ENCODE assay signal across 13 mouse cellular contexts in genomic region chr10:62948551-62948950, GRCm38 (mm10). TPM values are rescaled to one million over a fixed set of nuclear protein-coding genes. Genes with fewer than 3 reads are reported as not detected.
DNase-seq lines count a peak whose midpoint lies in the region; ATAC-seq and TF ChIP-seq lines count a peak whose summit lies in the region.
"Had no signal": no experiment of that assay in that cellular context is flagged by ENCODE, and none has a peak within 500 bp of the region (broad histone marks: within the 10 kb centered on the region; RNA-seq: fewer than 3 reads in every experiment).

No protein-coding gene starts in this region.

- TF ChIP-seq CTCF in bone marrow, adult 2 months (IDR thresholded peaks at IDR 0.05; ENCODE audit: control insufficient read depth, insufficient read depth, low read length) = no peak

- H3K27ac ChIP-seq in heart, embryonic 11.5 days (ENCODE audit: low read depth, low read length) = no peak overlapping the region
- H3K27ac ChIP-seq in bone marrow, adult 2 months (ENCODE audit: control insufficient read depth, insufficient read depth, low read depth, low read length, poor library complexity) = peak overlapping the region; percentile 71
- H3K27ac ChIP-seq in liver, embryonic 15.5 days (replicated peaks) = peak overlapping the region; percentile 64
- H3K27ac ChIP-seq: embryonic facial prominence, embryonic 12.5 days had no signal

- H3K4me1 ChIP-seq in heart, embryonic 11.5 days (ENCODE audit: control insufficient read depth, insufficient read depth, low read length) = peaks cover 4% of the 10 kb centered on the region; the same call in 1 of the 2 replicates
- peaks cover 5% of the 10 kb centered on the region; the same call in 1 of the 2 replicates for H3K4me1 ChIP-seq in bone marrow, adult 2 months (ENCODE audit: control insufficient read depth, insufficient read depth, low read length)
- peaks cover 44% of the 10 kb centered on the region for H3K4me1 ChIP-seq in liver, embryonic 15.5 days (replicated peaks)

- H3K27me3 ChIP-seq in heart, embryonic 11.5 days (ENCODE audit: control insufficient read depth, insufficient read depth, low read length) = no peaks in the 10 kb centered on the region
- no peaks in the 10 kb centered on the region for H3K27me3 ChIP-seq in liver, embryonic 15.5 days
- H3K27me3 ChIP-seq: embryonic facial prominence, embryonic 12.5 days had no signal

- no peak for TF ChIP-seq POLR2A in bone marrow, adult 2 months (IDR thresholded peaks at IDR 0.05; ENCODE audit: borderline replicate concordance, control insufficient read depth, low read depth, low read length)

- no peaks in the 10 kb centered on the region for H3K9me3 ChIP-seq in heart, embryonic 11.5 days (replicated peaks; ENCODE audit: control insufficient read depth, low read length)
- no peaks in the 10 kb centered on the region for H3K9me3 ChIP-seq in liver, embryonic 15.5 days (replicated peaks)
- H3K9me3 ChIP-seq: embryonic facial prominence, embryonic 12.5 days had no signal

- H3K36me3 ChIP-seq in heart, embryonic 11.5 days (ENCODE audit: control insufficient read depth, insufficient read depth, low read length) = peaks cover 5% of the 10 kb centered on the region; the same call in 1 of the 2 replicates
- peaks cover 45% of the 10 kb centered on the region for H3K36me3 ChIP-seq in liver, embryonic 15.5 days (replicated peaks)

- no peak for ATAC-seq in heart, embryonic 11.5 days (replicated peaks; ENCODE audit: insufficient number of reproducible peaks, low FRiP score, low TSS enrichment)
- ATAC-seq in liver, embryonic 15.5 days (ENCODE audit: insufficient read depth) = no peak
- peak; percentile 70 for ATAC-seq in megakaryocyte progenitor cell, adult 5-6 weeks (replicated peaks; ENCODE audit: poor library complexity)
- ATAC-seq: forebrain, embryonic 14.5 days had no signal

- no peak overlapping the region for H3K9ac ChIP-seq in heart, embryonic 11.5 days (ENCODE audit: low read depth, low read length)
- peak overlapping the region; percentile 84; the same call in 1 of the 2 replicates for H3K9ac ChIP-seq in liver, embryonic 15.5 days
- H3K9ac ChIP-seq: embryonic facial prominence, embryonic 12.5 days had no signal

- no peak overlapping the region for H3K4me2 ChIP-seq in heart, embryonic 11.5 days
- H3K4me2 ChIP-seq in liver, embryonic 15.5 days = peak overlapping the region; percentile 96; the same call in 1 of the 2 replicates

- intact Hi-C loops in gastrocnemius, postnatal 36 days (cut with DNase I) = no loop called here

- no peak overlapping the region for H3K4me3 ChIP-seq in heart, embryonic 11.5 days (ENCODE audit: low read depth, low read length)
- peak overlapping the region; percentile 14 for H3K4me3 ChIP-seq in bone marrow, adult 2 months (replicated peaks; ENCODE audit: control insufficient read depth, low read depth, low read length)
- peak overlapping the region; percentile 86 for H3K4me3 ChIP-seq in liver, embryonic 15.5 days (replicated peaks)

- WGBS in heart, embryonic 11.5 days (ENCODE audit: insufficient replicate concordance) = 96% methylated on average over 7 of the region's 7 CpGs
- 46% methylated on average over 7 of the region's 7 CpGs for WGBS in bone marrow, adult 2 months
- 74% methylated on average over 7 of the region's 7 CpGs for WGBS in liver, embryonic 15.5 days (ENCODE audit: insufficient replicate concordance)

- peak; percentile 87 for DNase-seq in heart, adult 11 months
- DNase-seq in gastrocnemius, postnatal 36 days = no peak
- no peak for DNase-seq in gastrocnemius, postnatal 10 days
- no peak for DNase-seq in heart, adult 9 months (ENCODE audit: low spot score in 2 of 2)
- DNase-seq: B cell, adult 2 months; cerebellum, postnatal 25 days; gastrocnemius, postnatal 25 days had no signal

RNA-seq across cellular contexts. Expression of gene Dna2, which starts 1.7 kb away (rescaled TPM):
- 25.6 and 26.2 TPM in 2 replicates for polyA plus RNA-seq in heart, embryonic 11.5 days (2014; fragmentation: Nextera tagmentation; extraction: Ambion mirVana)
- polyA plus RNA-seq in bone marrow, adult 2 months (2011; ENCODE audit: insufficient read depth, insufficient read length, low replicate concordance, missing spikeins) = 29.5 and 38.9 TPM in 2 replicates
- 24.4 TPM in 2 replicates for polyA plus RNA-seq in liver, embryonic 15.5 days (2015; fragmentation: Nextera tagmentation; extraction: Ambion mirVana)
- 42.7 and 47.7 TPM in 2 replicates for total RNA-seq in megakaryocyte progenitor cell, adult 5-6 weeks (2015)
- 49.9 and 53.8 TPM in 2 replicates for total RNA-seq in megakaryocyte progenitor cell, adult 5-6 weeks (2017)
- under 1 TPM; 0.39 to 0.43 TPM for total RNA-seq in gastrocnemius, postnatal 36 days (2021)
- 1 to 10 TPM; 1.9 to 3.4 TPM for total RNA-seq in gastrocnemius, postnatal 10 days (2021)

RNA-seq across cellular contexts. Expression of gene Slc25a16, which starts 28.1 kb away (rescaled TPM):
- 12.0 and 12.7 TPM in 2 replicates for polyA plus RNA-seq in heart, embryonic 11.5 days (2014; fragmentation: Nextera tagmentation; extraction: Ambion mirVana)
- polyA plus RNA-seq in bone marrow, adult 2 months (2011; ENCODE audit: insufficient read depth, insufficient read length, low replicate concordance, missing spikeins) = 5.6 and 7.3 TPM in 2 replicates
- 7.8 and 8.1 TPM in 2 replicates for polyA plus RNA-seq in liver, embryonic 15.5 days (2015; fragmentation: Nextera tagmentation; extraction: Ambion mirVana)
- total RNA-seq in megakaryocyte progenitor cell, adult 5-6 weeks (2015) = 19.3 and 21.0 TPM in 2 replicates
- total RNA-seq in megakaryocyte progenitor cell, adult 5-6 weeks (2017) = 16.6 and 18.0 TPM in 2 replicates
- 10 to 100 TPM; 15.0 to 15.4 TPM for total RNA-seq in gastrocnemius, postnatal 36 days (2021)
- total RNA-seq in gastrocnemius, postnatal 10 days (2021) = 10 to 100 TPM; 19.8 to 22.0 TPM

RNA-seq across cellular contexts. Expression of gene Rufy2, which starts 31.5 kb away (rescaled TPM):
- 13.1 and 13.3 TPM in 2 replicates for polyA plus RNA-seq in heart, embryonic 11.5 days (2014; fragmentation: Nextera tagmentation; extraction: Ambion mirVana)
- 7.0 and 7.1 TPM in 2 replicates for polyA plus RNA-seq in bone marrow, adult 2 months (2011; ENCODE audit: insufficient read depth, insufficient read length, low replicate concordance, missing spikeins)
- 1.8 and 2.2 TPM in 2 replicates for polyA plus RNA-seq in liver, embryonic 15.5 days (2015; fragmentation: Nextera tagmentation; extraction: Ambion mirVana)
- total RNA-seq in megakaryocyte progenitor cell, adult 5-6 weeks (2015) = 5.1 and 5.6 TPM in 2 replicates
- 6.0 and 6.5 TPM in 2 replicates for total RNA-seq in megakaryocyte progenitor cell, adult 5-6 weeks (2017)
- total RNA-seq in gastrocnemius, postnatal 36 days (2021) = 1 to 10 TPM; 4.3 to 7.5 TPM
- 10 to 100 TPM; 12.2 to 12.3 TPM for total RNA-seq in gastrocnemius, postnatal 10 days (2021)

RNA-seq across cellular contexts. Expression of gene Tet1, which starts 39.8 kb away (rescaled TPM):
- polyA plus RNA-seq in heart, embryonic 11.5 days (2014; fragmentation: Nextera tagmentation; extraction: Ambion mirVana) = 25.9 and 32.6 TPM in 2 replicates
- polyA plus RNA-seq in bone marrow, adult 2 months (2011; ENCODE audit: insufficient read depth, insufficient read length, low replicate concordance, missing spikeins) = 1.3 and 2.2 TPM in 2 replicates
- 1.6 and 2.3 TPM in 2 replicates for polyA plus RNA-seq in liver, embryonic 15.5 days (2015; fragmentation: Nextera tagmentation; extraction: Ambion mirVana)
- 12.1 and 17.9 TPM in 2 replicates for total RNA-seq in megakaryocyte progenitor cell, adult 5-6 weeks (2015)
- total RNA-seq in megakaryocyte progenitor cell, adult 5-6 weeks (2017) = 9.5 and 12.0 TPM in 2 replicates
- 1 to 10 TPM; 2.2 to 4.2 TPM for total RNA-seq in gastrocnemius, postnatal 36 days (2021)
- 10 to 100 TPM; 15.3 to 26.2 TPM for total RNA-seq in gastrocnemius, postnatal 10 days (2021)

Comparison
In these comparisons a context has a peak if more than half of its experiments do, and no peak if none do; other contexts are left out.
1. RNA of gene Dna2, which starts 1.7 kb away (total RNA-seq): 42.7 to 53.8 TPM in megakaryocyte progenitor cell, adult 5-6 weeks; 1.9 to 3.4 TPM in gastrocnemius, postnatal 10 days and 0.39 to 0.43 TPM in gastrocnemius, postnatal 36 days; every median in the first group is over 10 times any median in the second.